Mouse (Mus musculus): Measurements from ENCODE around the gene Exoc3l. TPM values are rescaled to one million over a fixed set of nuclear protein-coding genes. Genes with fewer than 3 reads are reported as not detected.

The Exoc3l gene
- total and polyA plus RNA-seq, 3 experiments = 3.9 to 11.8 (median 4.7) TPM

GRCm38 (mm10) chr8:105281821-105282220 lies 14.1 kb downstream of the Exoc3l start:
- Histone ChIP-seq H3K36me3 (ENCODE audit: control insufficient read depth, insufficient read depth, low read length) (no peaks in the 10 kb centered on the region), H3K27ac (no peak overlapping the region), H3K27me3 (ENCODE audit: control insufficient read depth, insufficient read depth, low read length) (no peaks in the 10 kb centered on the region), H3K4me1 (ENCODE audit: control insufficient read depth, insufficient read depth, low read length) (no peaks in the 10 kb centered on the region), H3K79me2 (replicated peaks; ENCODE audit: control insufficient read depth, insufficient read depth, low read length) (no peaks in the 10 kb centered on the region), H3K9ac (ENCODE audit: low read depth, low read length) (no peak overlapping the region), H3K4me3 (no peak overlapping the region)
- 89% methylated on average over 12 of the region's 12 CpGs for WGBS
- TF ChIP-seq POLR2A (IDR thresholded peaks at IDR 0.05; ENCODE audit: insufficient read depth, low read depth, low read length) (no peak), CTCF (IDR thresholded peaks at IDR 0.05) (no peak), EP300 (IDR thresholded peaks at IDR 0.05; ENCODE audit: insufficient read depth, low read depth, low read length) (no peak)
- intact Hi-C loops (cut with DNase I) = no loop called here
- no peak for DNase-seq

DNA sequence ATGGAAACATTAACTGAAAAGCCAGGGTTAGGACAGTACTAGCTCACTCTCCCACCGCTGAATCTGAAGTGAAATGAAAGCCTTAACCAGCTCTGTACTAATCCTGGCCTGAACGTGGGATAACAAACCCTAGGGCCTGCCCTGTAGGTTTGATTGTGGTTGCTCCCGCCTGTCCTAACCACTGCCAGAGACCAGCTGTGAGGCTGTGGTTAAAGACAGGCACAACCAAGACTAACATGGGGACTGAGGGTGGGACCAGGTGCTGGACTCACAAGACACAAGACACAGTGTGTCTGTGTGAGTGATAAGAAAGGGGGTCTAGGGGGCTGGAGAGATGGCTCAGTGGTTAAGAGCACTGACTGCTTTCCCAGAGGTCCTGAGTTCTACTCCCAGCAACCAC lies 15.3 kb downstream of the Exoc3l start:
- H3K4me3 ChIP-seq = no peak overlapping the region
- no peak for DNase-seq
- H3K79me2 ChIP-seq (replicated peaks; ENCODE audit: control insufficient read depth, insufficient read depth, low read length) = no peaks in the 10 kb centered on the region
- no peaks in the 10 kb centered on the region for H3K4me1 ChIP-seq (ENCODE audit: control insufficient read depth, insufficient read depth, low read length)
- intact Hi-C loops (cut with DNase I) = no loop called here
- no peaks in the 10 kb centered on the region for H3K36me3 ChIP-seq (ENCODE audit: control insufficient read depth, insufficient read depth, low read length)
- TF ChIP-seq CTCF (IDR thresholded peaks at IDR 0.05) = no peak
- TF ChIP-seq POLR2A (IDR thresholded peaks at IDR 0.05; ENCODE audit: insufficient read depth, low read depth, low read length) = no peak
- TF ChIP-seq EP300 (IDR thresholded peaks at IDR 0.05; ENCODE audit: insufficient read depth, low read depth, low read length) = no peak
- no peaks in the 10 kb centered on the region for H3K27me3 ChIP-seq (ENCODE audit: control insufficient read depth, insufficient read depth, low read length)
- H3K9ac ChIP-seq (ENCODE audit: low read depth, low read length) = no peak overlapping the region
- no peak overlapping the region for H3K27ac ChIP-seq
- 84% methylated on average over 3 of the region's 3 CpGs for WGBS

DNA sequence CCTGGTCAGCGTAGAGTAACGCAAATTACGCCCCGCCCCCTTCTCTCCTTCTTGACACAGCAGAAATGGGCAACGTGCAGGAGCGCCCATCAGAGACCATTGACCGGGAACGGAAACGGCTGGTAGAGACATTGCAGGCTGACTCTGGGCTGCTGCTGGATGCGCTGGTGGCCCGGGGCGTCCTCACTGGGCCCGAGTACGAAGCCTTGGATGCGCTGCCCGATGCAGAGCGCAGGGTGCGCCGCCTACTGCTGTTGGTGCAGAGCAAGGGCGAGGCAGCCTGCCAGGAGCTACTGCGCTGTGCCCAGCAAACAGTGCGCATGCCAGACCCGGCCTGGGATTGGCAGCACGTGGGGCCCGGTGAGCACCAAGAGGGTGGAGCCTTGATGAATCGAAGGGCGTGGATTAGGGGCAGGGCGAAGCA lies 17.0 kb downstream of the Exoc3l start:
- Histone ChIP-seq H3K4me3 (peak overlapping the region; percentile 16; the same call in 1 of the 2 replicates), H3K36me3 (ENCODE audit: control insufficient read depth, insufficient read depth, low read length) (no peaks in the 10 kb centered on the region), H3K9ac (ENCODE audit: low read depth, low read length) (no peak overlapping the region), H3K27ac (peak overlapping the region; percentile 52; the same call in 1 of the 2 replicates), H3K4me1 (ENCODE audit: control insufficient read depth, insufficient read depth, low read length) (peaks cover 2% of the 10 kb centered on the region; the same call in 1 of the 2 replicates), H3K79me2 (replicated peaks; ENCODE audit: control insufficient read depth, insufficient read depth, low read length) (no peaks in the 10 kb centered on the region), H3K27me3 (ENCODE audit: control insufficient read depth, insufficient read depth, low read length) (no peaks in the 10 kb centered on the region)
- 5% methylated on average over 28 of the region's 28 CpGs for WGBS
- TF ChIP-seq POLR2A (IDR thresholded peaks at IDR 0.05; ENCODE audit: insufficient read depth, low read depth, low read length) (0 out of 2 replicates have a peak, but pooled peaks have one; percentile 12), EP300 (IDR thresholded peaks at IDR 0.05; ENCODE audit: insufficient read depth, low read depth, low read length) (no peak), CTCF (IDR thresholded peaks at IDR 0.05) (peak; percentile 52)
- intact Hi-C loops (cut with DNase I) = no loop called here
- peak; percentile 80 to 88 for DNase-seq

- no peaks in the 10 kb centered on the region for H3K27me3 ChIP-seq (ENCODE audit: control insufficient read depth, insufficient read depth, low read length)
- peak overlapping the region; percentile 43 for H3K4me3 ChIP-seq
- H3K79me2 ChIP-seq (replicated peaks; ENCODE audit: control insufficient read depth, insufficient read depth, low read length) = no peaks in the 10 kb centered on the region
- 7% methylated on average over 30 of the region's 30 CpGs for WGBS
- no peaks in the 10 kb centered on the region for H3K36me3 ChIP-seq (ENCODE audit: control insufficient read depth, insufficient read depth, low read length)
- intact Hi-C loops (cut with DNase I) = no loop called here
- peak overlapping the region; percentile 17 for H3K9ac ChIP-seq (ENCODE audit: low read depth, low read length)
- peak; percentile 70 to 72 for DNase-seq
- no peak for TF ChIP-seq EP300 (IDR thresholded peaks at IDR 0.05; ENCODE audit: insufficient read depth, low read depth, low read length)
- TF ChIP-seq POLR2A (IDR thresholded peaks at IDR 0.05; ENCODE audit: insufficient read depth, low read depth, low read length) = peak; percentile 27; the same call in 1 of the 2 replicates
- TF ChIP-seq CTCF (IDR thresholded peaks at IDR 0.05) = no peak
- H3K4me1 ChIP-seq (ENCODE audit: control insufficient read depth, insufficient read depth, low read length) = peaks cover 2% of the 10 kb centered on the region; the same call in 1 of the 2 replicates
- H3K27ac ChIP-seq = peak overlapping the region; percentile 52
Observed at GRCm38 (mm10) chr8:105276292-105277120, 19.4 kb downstream of the Exoc3l start.

DNA sequence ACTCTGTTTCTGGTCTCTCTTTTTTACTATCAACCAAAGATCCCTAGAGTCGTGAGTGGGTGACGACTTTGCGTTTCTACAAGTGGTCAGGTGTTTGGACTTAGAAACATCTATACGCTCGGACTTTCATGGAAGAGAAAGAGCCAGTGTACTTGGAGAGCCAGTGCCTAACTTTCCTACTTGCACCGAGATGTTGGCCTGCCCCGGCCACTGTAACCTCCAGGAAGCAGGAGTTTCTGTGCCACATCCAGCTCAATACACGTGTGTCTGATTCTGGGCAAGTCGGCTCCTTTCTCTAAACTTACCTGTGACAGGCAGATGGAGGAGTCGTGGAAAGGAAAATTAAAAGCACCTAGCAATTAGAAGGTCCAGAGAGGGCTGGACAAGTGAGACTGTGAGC lies 20.1 kb downstream of the Exoc3l start, which contains the start of gene Nol3:
Nol3 (plus strand) TSS at position 301 of the 400 bp plus-strand sequence.
- H3K79me2 ChIP-seq (replicated peaks; ENCODE audit: control insufficient read depth, insufficient read depth, low read length) = no peaks in the 10 kb centered on the region
- peak within 1 kb of the TSS; percentile 17 for H3K9ac ChIP-seq (ENCODE audit: low read depth, low read length)
- H3K27me3 ChIP-seq (ENCODE audit: control insufficient read depth, insufficient read depth, low read length) = no peaks in the 10 kb centered on the region
- TF ChIP-seq POLR2A (IDR thresholded peaks at IDR 0.05; ENCODE audit: insufficient read depth, low read depth, low read length) (no peak), EP300 (IDR thresholded peaks at IDR 0.05; ENCODE audit: insufficient read depth, low read depth, low read length) (no peak), CTCF (IDR thresholded peaks at IDR 0.05) (no peak)
- no peak for DNase-seq
- 9% methylated on average over 10 of the region's 10 CpGs for WGBS
- peak within 1 kb of the TSS; percentile 43 for H3K4me3 ChIP-seq
- peak within 1 kb of the TSS; percentile 52 for H3K27ac ChIP-seq
- intact Hi-C loops (cut with DNase I) = no loop called here
- peaks cover 2% of the 10 kb centered on the region; the same call in 1 of the 2 replicates for H3K4me1 ChIP-seq (ENCODE audit: control insufficient read depth, insufficient read depth, low read length)
- H3K36me3 ChIP-seq (ENCODE audit: control insufficient read depth, insufficient read depth, low read length) = no peaks in the 10 kb centered on the region

DNA sequence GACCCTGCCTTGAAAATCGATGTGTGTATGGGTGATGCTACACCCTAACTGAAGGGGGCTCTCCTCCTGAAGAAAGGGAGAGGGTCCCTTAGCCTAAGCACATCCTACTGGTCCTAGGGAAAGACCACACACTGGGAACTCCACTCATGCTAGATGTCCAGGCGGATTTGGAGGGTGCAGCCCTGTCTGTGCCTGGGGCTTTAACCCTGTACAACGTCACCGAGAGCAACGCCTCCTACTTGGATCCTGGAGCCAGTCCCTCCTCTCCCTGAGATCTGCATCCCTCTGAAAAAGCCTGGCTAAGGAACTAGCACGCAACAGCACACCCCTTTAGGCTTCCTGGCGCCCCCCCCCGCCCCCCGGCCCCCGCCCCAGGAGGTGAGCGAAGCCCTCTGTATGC lies 20.5 kb downstream of the Exoc3l start:
- Histone ChIP-seq H3K27me3 (ENCODE audit: control insufficient read depth, insufficient read depth, low read length) (no peaks in the 10 kb centered on the region), H3K79me2 (replicated peaks; ENCODE audit: control insufficient read depth, insufficient read depth, low read length) (no peaks in the 10 kb centered on the region), H3K4me3 (no peak overlapping the region), H3K36me3 (ENCODE audit: control insufficient read depth, insufficient read depth, low read length) (no peaks in the 10 kb centered on the region), H3K4me1 (ENCODE audit: control insufficient read depth, insufficient read depth, low read length) (peaks cover 2% of the 10 kb centered on the region; the same call in 1 of the 2 replicates), H3K9ac (ENCODE audit: low read depth, low read length) (no peak overlapping the region), H3K27ac (no peak overlapping the region)
- WGBS = 11% methylated on average over 11 of the region's 11 CpGs
- TF ChIP-seq CTCF (IDR thresholded peaks at IDR 0.05) (no peak), POLR2A (IDR thresholded peaks at IDR 0.05; ENCODE audit: insufficient read depth, low read depth, low read length) (no peak), EP300 (IDR thresholded peaks at IDR 0.05; ENCODE audit: insufficient read depth, low read depth, low read length) (no peak)
- no peak for DNase-seq
- intact Hi-C loops (cut with DNase I) = no loop called here
